Comparison of ENCODE assay signal across 8 mouse cellular contexts in the genomic region with DNA sequence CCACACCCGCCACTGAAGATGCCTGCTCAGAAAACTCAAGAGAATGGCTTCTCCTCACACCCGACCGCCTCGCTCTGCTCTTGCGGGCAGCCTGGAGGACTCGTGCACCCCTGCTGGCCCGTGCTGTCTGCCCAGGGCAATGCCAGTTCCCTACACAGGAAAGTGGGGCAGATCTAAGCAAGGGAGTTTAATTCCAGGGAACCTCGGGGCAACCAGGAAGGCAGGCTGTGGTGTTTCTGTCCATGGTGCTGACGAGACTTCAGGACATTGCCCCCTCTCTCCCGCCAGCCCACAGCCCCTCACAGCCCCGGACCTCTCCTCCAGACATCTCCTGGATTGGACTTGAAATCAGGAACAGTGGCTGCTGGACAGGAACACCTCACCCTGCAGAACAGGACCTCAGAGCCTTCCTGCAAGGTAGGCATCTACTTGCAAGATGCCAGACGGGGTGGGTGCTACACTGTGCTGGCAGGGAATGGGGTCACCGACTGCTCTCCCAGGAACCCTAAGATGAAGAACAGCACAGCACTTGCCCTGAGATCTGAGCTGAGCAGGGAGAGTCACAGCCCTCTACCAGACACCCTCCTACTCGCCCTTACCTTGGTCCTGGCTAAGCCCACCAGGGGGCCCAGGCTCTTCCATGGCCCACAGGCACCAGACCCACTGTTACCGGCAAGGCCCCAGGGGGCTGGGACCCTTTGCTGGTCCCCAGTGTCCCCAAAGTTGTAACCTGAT. TPM values are rescaled to one million over a fixed set of nuclear protein-coding genes. Genes with fewer than 3 reads are reported as not detected.
DNase-seq lines count a peak whose midpoint lies in the region; ATAC-seq and TF ChIP-seq lines count a peak whose summit lies in the region.

No protein-coding gene starts in this region.

- no peak for ATAC-seq in limb, embryonic 14.5 days (ENCODE audit: low FRiP score, low read depth)
- ATAC-seq in neural tube, embryonic 15.5 days (ENCODE audit: low FRiP score), result peak; percentile 8; the same call in 1 of the 2 replicates
- no peak for ATAC-seq in inflammation-experienced regulatory T-cells, adult 6 months

- H3K4me2 ChIP-seq in limb, embryonic 14.5 days (replicated peaks; ENCODE audit: low read depth, low read length, severe bottlenecking), result no peak overlapping the region
- H3K4me2 ChIP-seq in neural tube, embryonic 15.5 days, result peak overlapping the region; percentile 23

- no peaks in the 10 kb centered on the region for H3K27me3 ChIP-seq in limb, embryonic 14.5 days (ENCODE audit: control insufficient read depth, insufficient read depth, low read length)
- 0 out of 2 replicates have a peak, but pooled peaks cover 4% of the 10 kb centered on the region for H3K27me3 ChIP-seq in neural tube, embryonic 15.5 days (replicated peaks)

- H3K9ac ChIP-seq in limb, embryonic 14.5 days (ENCODE audit: low read depth, low read length, severe bottlenecking), result no peak overlapping the region
- peak overlapping the region; percentile 31; the same call in 1 of the 2 replicates for H3K9ac ChIP-seq in neural tube, embryonic 15.5 days (replicated peaks)

- no peak for TF ChIP-seq POLR2A in limb, embryonic 14.5 days (IDR thresholded peaks at IDR 0.05; ENCODE audit: borderline replicate concordance, extremely low read depth, insufficient read depth, insufficient read length)

- no peak overlapping the region for H3K4me3 ChIP-seq in limb, embryonic 14.5 days (replicated peaks; ENCODE audit: low read length)
- H3K4me3 ChIP-seq in neural tube, embryonic 15.5 days (replicated peaks), result no peak overlapping the region

- peaks cover 10% of the 10 kb centered on the region for H3K4me1 ChIP-seq in limb, embryonic 14.5 days (ENCODE audit: control insufficient read depth, insufficient read depth, low read length)
- H3K4me1 ChIP-seq in neural tube, embryonic 15.5 days, result peaks cover 71% of the 10 kb centered on the region

- DNase-seq in urinary bladder, postnatal 14 days (ENCODE audit: low spot score), result peak; percentile 22
- DNase-seq in urinary bladder, postnatal 36 days (ENCODE audit: low spot score in 2 of 2), result no peak
- DNase-seq in cerebellum, postnatal 25 days, result peak; percentile 84 to 86
- DNase-seq in heart, postnatal 36 days, result peak; percentile 10 to 20
- peak; percentile 76 for DNase-seq in limb, embryonic 14.5 days (ENCODE audit: low spot score)
- no peak for DNase-seq in spleen, postnatal 36 days (ENCODE audit: low spot score in 2 of 2)

- H3K9me3 ChIP-seq in limb, embryonic 14.5 days (ENCODE audit: control insufficient read depth, low read length), result no peaks in the 10 kb centered on the region
- H3K9me3 ChIP-seq in neural tube, embryonic 15.5 days (replicated peaks), result no peaks in the 10 kb centered on the region

- intact Hi-C loops in heart, postnatal 36 days (cut with DNase I), result no loop called here

- no peaks in the 10 kb centered on the region for H3K36me3 ChIP-seq in limb, embryonic 14.5 days (ENCODE audit: control insufficient read depth, insufficient read depth, low read length)
- H3K36me3 ChIP-seq in neural tube, embryonic 15.5 days, result no peaks in the 10 kb centered on the region

- WGBS in limb, embryonic 14.5 days, result 3% methylated on average over 15 of the region's 15 CpGs
- WGBS in neural tube, embryonic 15.5 days, result 8% methylated on average over 15 of the region's 15 CpGs

- H3K27ac ChIP-seq in limb, embryonic 14.5 days (replicated peaks; ENCODE audit: low read depth, low read length), result no peak overlapping the region
- H3K27ac ChIP-seq in neural tube, embryonic 15.5 days (replicated peaks), result no peak overlapping the region

RNA-seq across cellular contexts. Expression of a gene that starts 37.8 kb away (rescaled TPM):
- total RNA-seq in heart, postnatal 36 days (2021), result not detected
- polyA plus RNA-seq in limb, embryonic 14.5 days (2012; rRNA removed), result 11.4 and 15.1 TPM in 2 replicates
- 9.9 and 10.6 TPM in 2 replicates for polyA plus RNA-seq in limb, embryonic 14.5 days (2014; fragmentation: Nextera tagmentation; extraction: Ambion mirVana)
- polyA plus RNA-seq in neural tube, embryonic 15.5 days (2015; fragmentation: Nextera tagmentation; extraction: Ambion mirVana), result 16.0 and 18.7 TPM in 2 replicates
- polyA plus RNA-seq in inflammation-experienced regulatory T-cells, adult 6 months (2017; shearing (Covaris generic)), result not detected

RNA-seq across cellular contexts. Expression of a gene that starts 48.0 kb away (rescaled TPM):
- 10 to 100 TPM; 19.4 to 23.1 TPM for total RNA-seq in heart, postnatal 36 days (2021)
- polyA plus RNA-seq in limb, embryonic 14.5 days (2012; rRNA removed), result 24.4 and 28.0 TPM in 2 replicates
- 6.7 and 9.0 TPM in 2 replicates for polyA plus RNA-seq in limb, embryonic 14.5 days (2014; fragmentation: Nextera tagmentation; extraction: Ambion mirVana)
- 22.3 and 23.5 TPM in 2 replicates for polyA plus RNA-seq in neural tube, embryonic 15.5 days (2015; fragmentation: Nextera tagmentation; extraction: Ambion mirVana)
- polyA plus RNA-seq in inflammation-experienced regulatory T-cells, adult 6 months (2017; shearing (Covaris generic)), result 1 to 10 TPM; 5.8 to 8.7 (median 7.2) TPM

RNA-seq across cellular contexts. Expression of a gene that starts 54.8 kb away (rescaled TPM):
- total RNA-seq in heart, postnatal 36 days (2021), result 10 to 100 TPM; 40.9 to 42.8 TPM
- polyA plus RNA-seq in limb, embryonic 14.5 days (2012; rRNA removed), result 76.3 and 86.2 TPM in 2 replicates
- 36.9 and 43.9 TPM in 2 replicates for polyA plus RNA-seq in limb, embryonic 14.5 days (2014; fragmentation: Nextera tagmentation; extraction: Ambion mirVana)
- polyA plus RNA-seq in neural tube, embryonic 15.5 days (2015; fragmentation: Nextera tagmentation; extraction: Ambion mirVana), result 37.4 and 40.6 TPM in 2 replicates
- polyA plus RNA-seq in inflammation-experienced regulatory T-cells, adult 6 months (2017; shearing (Covaris generic)), result 10 to 100 TPM; 22.1 to 59.6 (median 49.1) TPM

RNA-seq across cellular contexts. Expression of a gene that starts 58.0 kb away (rescaled TPM):
- not detected for total RNA-seq in heart, postnatal 36 days (2021)
- 0.60 and 1.6 TPM in 2 replicates for polyA plus RNA-seq in limb, embryonic 14.5 days (2012; rRNA removed)
- 0.30 and 0.77 TPM in 2 replicates for polyA plus RNA-seq in limb, embryonic 14.5 days (2014; fragmentation: Nextera tagmentation; extraction: Ambion mirVana)
- polyA plus RNA-seq in neural tube, embryonic 15.5 days (2015; fragmentation: Nextera tagmentation; extraction: Ambion mirVana), result 80.3 and 113 TPM in 2 replicates
- 1 to 10 TPM in 2 of 3 experiments, not detected in 1; 1.2 to 1.3 TPM for polyA plus RNA-seq in inflammation-experienced regulatory T-cells, adult 6 months (2017; shearing (Covaris generic))

Comparison
In these comparisons a context has a peak if more than half of its experiments do, and no peak if none do; other contexts are left out.
1. DNase-seq: peak in urinary bladder, postnatal 14 days (single experiment), cerebellum, postnatal 25 days (2 of 2), heart, postnatal 36 days (2 of 2) and limb, embryonic 14.5 days (single experiment); none in urinary bladder, postnatal 36 days (0 of 2) and spleen, postnatal 36 days (0 of 2).
2. RNA of a gene that starts 37.8 kb away (polyA plus RNA-seq): 16.0 to 18.7 TPM in neural tube, embryonic 15.5 days and 9.9 to 15.1 TPM in limb, embryonic 14.5 days; not detected in inflammation-experienced regulatory T-cells, adult 6 months; every median in the first group is over 10 times any median in the second.